Mouse (Mus musculus) hindbrain, embryonic 12.5 days (tissue): ENCODE data around the gene Ano8. TPM values are rescaled to one million over a fixed set of nuclear protein-coding genes. Genes with fewer than 3 reads are reported as not detected.
"Not testable (repeated sequence)": the region's sequence is repeated elsewhere in the genome, so short reads cannot be mapped to it uniquely, and the experiment has no call there.

Experiments used
- ATAC-seq: fragments of 200-750 bp; cut with Nextera tagmentation; 2 replicates; pipeline ENCODE4 v1.8.0; 2017; ENCODE audit warnings: moderate TSS enrichment; ENCODE audit not compliant: low FRiP score
- H3K27ac ChIP-seq: fragments of 300-500 bp; sonication (generic); 2 replicates; pipeline ENCODE4 v1.5.1; 2016; ENCODE audit warnings: mild to moderate bottlenecking
- H3K27me3 ChIP-seq: fragments of 300-500 bp; sonication (generic); 2 replicates; pipeline ENCODE4 v1.6.1; 2016; ENCODE audit warnings: mild to moderate bottlenecking
- H3K36me3 ChIP-seq: fragments of 300-500 bp; sonication (generic); 2 replicates; pipeline ENCODE4 v1.6.1; 2016; ENCODE audit warnings: mild to moderate bottlenecking
- H3K4me1 ChIP-seq: fragments of 300-500 bp; sonication (generic); 2 replicates; pipeline ENCODE4 v1.6.1; 2016
- H3K4me2 ChIP-seq: fragments of 300-500 bp; sonication (generic); replicated peaks from 2 replicates; pipeline ENCODE4 v1.6.1; 2016; ENCODE audit warnings: mild to moderate bottlenecking
- H3K4me3 ChIP-seq: fragments of 300-500 bp; sonication (generic); 2 replicates; pipeline ENCODE4 v1.5.1; 2016; ENCODE audit warnings: mild to moderate bottlenecking
- H3K9ac ChIP-seq: fragments of 300-500 bp; sonication (generic); 2 replicates; pipeline ENCODE4 v1.6.1; 2016; ENCODE audit warnings: mild to moderate bottlenecking, moderate library complexity
- H3K9me3 ChIP-seq: fragments of 300-500 bp; sonication (generic); replicated peaks from 2 replicates; pipeline ENCODE4 v1.6.1; 2016; ENCODE audit warnings: mild to moderate bottlenecking
- WGBS: fragments of 180-500 bp; shearing (Covaris S2); methylation state at CpG from one replicate; pipeline ENCODE4 v1.1.7; 2016; 5-methylcytosine and 5-hydroxymethylcytosine counted together
- polyA plus RNA-seq: library from polyadenylated mRNA; unstranded; fragments of >200 nt; fragmentation: Nextera tagmentation; extraction: Ambion mirVana; gene quantifications from 2 replicates; pipeline ENCODE4 v1.2.1, GENCODE M21; 2016

Gene Ano8
- 18.0 and 19.6 TPM in 2 replicates for polyA plus RNA-seq

DNA sequence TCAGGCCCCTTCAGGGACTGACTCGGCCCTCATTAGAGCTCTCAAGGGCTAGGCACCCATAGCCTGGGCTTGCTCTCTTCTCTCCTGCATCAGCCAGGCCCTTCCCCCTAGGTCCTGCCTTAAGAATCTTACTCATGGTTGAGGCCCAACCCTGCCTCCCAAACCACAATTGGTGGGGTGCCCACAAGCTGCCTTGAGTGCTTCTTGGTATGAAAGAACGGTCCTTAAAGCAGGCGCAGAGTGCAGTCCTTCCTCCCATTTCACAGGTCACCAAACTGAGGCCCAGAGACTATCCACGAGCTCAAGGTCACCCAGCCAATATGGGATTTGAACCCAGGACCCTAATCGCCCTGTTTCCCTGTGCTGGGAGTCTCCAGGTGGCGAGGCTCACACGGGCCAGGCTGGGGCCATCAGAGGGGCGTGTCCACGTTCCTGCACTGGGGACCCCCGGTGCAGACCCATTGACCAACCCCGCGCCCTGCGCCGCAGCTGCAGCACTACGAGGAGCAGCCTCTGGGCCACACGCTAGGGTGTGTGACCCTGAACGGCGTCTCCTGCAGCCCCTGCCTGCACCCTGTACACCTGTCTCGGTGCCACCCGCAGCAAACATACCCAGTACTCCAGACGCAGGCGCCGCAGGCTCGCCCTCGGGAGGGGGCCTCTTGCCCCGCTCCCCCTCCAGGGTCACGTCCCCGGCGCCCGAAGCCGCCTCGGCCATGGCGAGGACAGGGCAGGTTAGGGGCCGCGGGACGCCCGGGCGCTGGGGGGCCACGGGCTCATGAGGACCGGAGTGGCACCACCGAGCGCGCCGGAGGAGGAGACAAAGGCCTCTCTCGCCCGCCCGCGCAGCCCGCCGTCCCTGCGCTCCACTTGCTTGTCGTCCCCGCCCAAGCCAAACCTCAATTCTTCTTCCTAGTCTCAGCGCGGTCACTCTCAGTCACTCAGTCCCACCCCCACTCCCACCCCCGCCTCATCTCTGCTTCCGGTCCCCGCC is at the start of gene Ano8:
Gene Ano8, minus strand, starts transcription at position 822 of the 994 bp plus-strand sequence.
- WGBS: 6% methylated on average over 56 of the region's 58 CpGs
- ATAC-seq: peak; percentile 84
- peak within 1 kb of the TSS; percentile 63 for H3K4me2 ChIP-seq
- H3K4me1 ChIP-seq: peaks cover 44% of the 10 kb centered on the region
- H3K4me3 ChIP-seq: peak within 1 kb of the TSS; percentile 81
- H3K36me3 ChIP-seq: peaks cover 40% of the 10 kb centered on the region
- H3K9ac ChIP-seq: peak within 1 kb of the TSS; percentile 95
- no peaks in the 10 kb centered on the region for H3K9me3 ChIP-seq
- H3K27me3 ChIP-seq: 0 out of 2 replicates have a peak, but pooled peaks cover 6% of the 10 kb centered on the region
- H3K27ac ChIP-seq: peak within 1 kb of the TSS; percentile 90

DNA sequence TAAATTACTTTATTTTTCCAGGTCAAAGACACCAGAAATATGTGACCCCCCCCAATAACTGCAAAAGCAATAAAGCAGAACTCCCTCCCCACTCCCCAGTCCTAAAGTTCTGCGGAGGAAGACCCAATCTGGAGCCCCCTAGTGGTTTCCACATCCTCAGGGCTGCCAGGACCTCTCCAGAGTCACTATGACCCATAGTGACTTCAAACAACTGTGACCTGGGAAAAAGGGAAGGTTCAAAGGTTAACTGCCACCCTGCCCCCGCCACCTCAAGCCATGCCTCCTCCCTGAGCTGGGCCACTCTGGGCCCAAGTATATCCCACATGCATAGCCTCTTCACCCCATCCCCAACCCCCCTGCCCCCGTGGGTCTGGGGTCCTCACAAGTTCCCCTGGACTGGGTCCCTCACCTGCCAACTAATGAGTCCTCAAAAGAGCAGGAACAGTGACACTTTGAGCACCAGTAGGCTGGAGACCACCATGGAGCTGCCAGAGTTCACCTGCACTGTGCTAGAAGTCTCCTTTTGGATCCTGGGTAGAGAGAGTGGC is 48.6 kb upstream of the Ano8 start:
- 35% methylated on average over 3 of the region's 3 CpGs for WGBS
- Histone ChIP-seq H3K27ac (no peak overlapping the region), H3K9ac (no peak overlapping the region), H3K4me3 (no peak overlapping the region), H3K9me3 (no peaks in the 10 kb centered on the region), H3K4me1 (peaks cover 7% of the 10 kb centered on the region; the same call in 1 of the 2 replicates), H3K4me2 (no peak overlapping the region), H3K27me3 (peaks cover 35% of the 10 kb centered on the region), H3K36me3 (no peaks in the 10 kb centered on the region)
- no peak for ATAC-seq

DNA sequence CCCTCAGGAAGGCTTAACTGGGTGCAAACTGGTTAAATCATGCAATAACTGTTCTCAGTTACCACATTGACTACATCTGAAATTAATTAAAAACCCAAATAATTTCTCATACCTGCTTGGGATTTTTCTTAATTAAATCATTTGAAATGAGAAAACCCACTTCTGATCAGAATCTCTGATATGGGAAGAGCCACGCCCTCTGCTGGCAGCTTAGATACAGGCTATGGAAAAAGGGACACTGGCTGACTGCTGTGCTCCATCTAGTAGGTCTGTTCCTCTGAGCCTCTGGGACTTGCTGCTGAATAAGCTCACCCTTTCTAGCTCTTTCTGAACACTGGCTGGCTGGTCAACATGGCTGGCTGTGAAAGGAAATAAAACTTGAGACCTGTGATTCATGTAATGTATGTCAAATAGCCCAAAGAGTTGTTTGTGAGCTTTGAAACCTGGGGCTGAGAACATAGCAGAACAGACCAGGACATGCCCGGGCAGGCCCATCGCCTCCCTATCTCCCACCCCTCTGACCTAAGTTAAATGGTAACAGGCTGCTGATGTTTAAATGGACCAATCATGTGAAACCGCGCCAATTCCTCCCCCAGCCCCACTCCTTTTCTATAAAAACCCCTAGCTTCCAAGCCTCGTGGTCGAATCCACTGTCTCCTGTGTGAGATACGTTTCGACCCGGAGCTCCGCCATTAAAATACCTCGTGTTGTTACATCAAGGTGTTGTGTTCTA is 45.1 kb upstream of the Ano8 start:
- H3K27me3 ChIP-seq: peaks cover 34% of the 10 kb centered on the region
- H3K27ac ChIP-seq, H3K9me3 ChIP-seq, H3K9ac ChIP-seq, H3K4me1 ChIP-seq, H3K4me2 ChIP-seq, ATAC-seq, H3K4me3 ChIP-seq, H3K36me3 ChIP-seq: not testable (repeated sequence)
- 74% methylated on average over 6 of the region's 12 CpGs for WGBS

DNA sequence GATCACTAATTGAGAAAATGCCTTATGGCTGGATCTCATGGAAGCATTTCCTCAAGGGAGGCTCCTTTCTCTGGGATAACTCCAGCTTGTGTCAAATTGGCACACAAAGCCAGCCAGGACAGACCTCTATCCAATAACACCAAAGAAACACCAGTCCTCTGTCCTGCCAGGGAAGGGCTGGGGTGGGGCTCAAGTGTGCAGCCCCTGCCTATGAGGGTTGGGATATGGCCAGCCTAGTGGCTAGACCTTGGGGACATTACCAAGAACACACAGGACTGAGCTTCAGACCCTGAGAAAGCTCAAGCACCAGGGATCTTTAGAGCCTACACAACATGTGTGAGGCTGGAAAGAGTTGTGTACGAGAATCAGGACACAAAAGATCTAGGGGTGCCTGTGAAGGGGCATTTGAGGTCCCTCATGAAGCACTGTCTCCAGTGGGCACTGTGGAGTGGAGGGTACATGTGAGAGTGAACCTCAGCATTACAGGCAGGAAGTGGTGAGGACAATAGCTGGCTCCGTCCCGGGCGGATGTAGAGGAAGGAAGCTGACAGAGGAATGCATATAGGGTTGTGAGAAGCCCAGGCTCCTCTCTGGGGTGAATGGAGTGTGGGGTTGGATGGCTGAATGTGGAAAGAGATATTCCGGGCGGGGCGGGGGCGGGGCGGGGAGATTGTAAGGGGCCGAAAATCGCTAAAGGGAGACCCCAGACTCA is 42.8 kb upstream of the Ano8 start:
- peaks cover 53% of the 10 kb centered on the region for H3K27me3 ChIP-seq

DNA sequence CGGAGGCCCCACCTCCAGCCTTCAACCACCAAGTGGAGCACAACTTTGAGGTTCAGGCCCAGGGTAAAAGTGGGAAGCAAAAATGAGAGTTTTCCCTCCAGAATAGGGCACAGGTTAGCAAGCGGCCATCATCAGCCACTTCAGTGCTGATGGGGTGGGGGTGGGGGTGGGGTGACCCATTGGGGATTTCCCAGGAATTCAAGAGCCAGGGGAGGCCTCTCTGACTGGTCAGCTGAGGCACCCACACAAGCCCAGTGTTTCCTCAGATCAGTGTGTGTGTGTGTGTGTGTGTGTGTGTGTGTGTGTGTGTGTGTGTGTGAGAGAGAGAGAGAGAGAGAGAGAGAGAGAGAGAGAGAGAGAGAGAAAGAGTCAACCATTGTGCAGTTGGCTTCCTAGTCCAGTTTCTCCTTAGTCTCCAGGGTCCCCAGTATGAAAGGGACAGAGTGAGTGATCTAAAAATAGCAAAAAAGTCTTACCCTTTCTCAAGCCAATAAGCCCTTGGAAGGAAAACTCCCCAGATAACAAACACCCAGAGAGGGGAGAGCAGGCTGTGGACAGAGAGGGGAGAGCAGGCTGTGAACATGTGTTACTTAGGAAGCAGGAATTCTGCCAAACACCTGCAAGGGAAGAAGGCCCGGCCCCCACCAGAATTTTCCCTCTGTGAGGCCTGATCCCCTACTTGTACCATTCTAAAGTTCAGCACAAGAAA is 41.6 kb upstream of the Ano8 start:
- H3K27ac ChIP-seq: no peak overlapping the region

More for the DNA sequence above, 42.8 kb upstream of the Ano8 start:
- H3K4me3 ChIP-seq: no peak overlapping the region
- no peaks in the 10 kb centered on the region for H3K9me3 ChIP-seq
- 82% methylated on average over 11 of the region's 11 CpGs for WGBS
- H3K9ac ChIP-seq: no peak overlapping the region
- ATAC-seq: no peak
- no peaks in the 10 kb centered on the region for H3K36me3 ChIP-seq
- peaks cover 16% of the 10 kb centered on the region for H3K4me1 ChIP-seq
- no peak overlapping the region for H3K4me2 ChIP-seq
- H3K27ac ChIP-seq: no peak overlapping the region

DNA sequence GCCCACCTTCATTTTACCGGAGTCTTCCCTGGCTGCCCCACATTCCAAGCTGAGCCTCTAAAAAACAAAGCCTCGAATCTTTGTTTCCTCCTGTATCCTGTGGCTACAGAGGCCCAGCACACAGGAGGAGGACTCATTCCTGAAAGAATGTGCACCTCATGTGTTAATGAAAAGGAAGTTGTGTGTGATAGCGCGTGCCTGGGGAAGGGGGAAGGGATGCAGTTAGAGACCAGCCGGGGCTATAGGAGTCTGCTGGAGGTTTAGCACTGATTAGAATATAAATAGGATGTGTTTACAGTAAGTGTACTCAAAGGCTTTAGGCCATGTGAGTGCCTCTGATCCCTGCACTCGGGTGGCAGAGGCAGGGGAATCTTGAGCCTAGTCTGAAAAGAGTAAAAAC is 40.5 kb upstream of the Ano8 start:
- 1% methylated on average over 6 of the region's 6 CpGs for WGBS
- Histone ChIP-seq H3K4me2 (no peak overlapping the region), H3K4me3 (no peak overlapping the region), H3K9me3 (no peaks in the 10 kb centered on the region), H3K36me3 (no peaks in the 10 kb centered on the region), H3K27ac (no peak overlapping the region), H3K27me3 (peaks cover 56% of the 10 kb centered on the region), H3K9ac (no peak overlapping the region), H3K4me1 (peaks cover 18% of the 10 kb centered on the region)
- no peak for ATAC-seq

More for the DNA sequence above, 41.6 kb upstream of the Ano8 start:
- H3K27me3 ChIP-seq: peaks cover 56% of the 10 kb centered on the region
- WGBS: 29% methylated on average over 3 of the region's 3 CpGs
- H3K4me1 ChIP-seq: peaks cover 16% of the 10 kb centered on the region
- H3K36me3 ChIP-seq: no peaks in the 10 kb centered on the region
- no peaks in the 10 kb centered on the region for H3K9me3 ChIP-seq
- ATAC-seq: no peak
- no peak overlapping the region for H3K4me3 ChIP-seq
- H3K4me2 ChIP-seq: no peak overlapping the region
- H3K9ac ChIP-seq: no peak overlapping the region

DNA sequence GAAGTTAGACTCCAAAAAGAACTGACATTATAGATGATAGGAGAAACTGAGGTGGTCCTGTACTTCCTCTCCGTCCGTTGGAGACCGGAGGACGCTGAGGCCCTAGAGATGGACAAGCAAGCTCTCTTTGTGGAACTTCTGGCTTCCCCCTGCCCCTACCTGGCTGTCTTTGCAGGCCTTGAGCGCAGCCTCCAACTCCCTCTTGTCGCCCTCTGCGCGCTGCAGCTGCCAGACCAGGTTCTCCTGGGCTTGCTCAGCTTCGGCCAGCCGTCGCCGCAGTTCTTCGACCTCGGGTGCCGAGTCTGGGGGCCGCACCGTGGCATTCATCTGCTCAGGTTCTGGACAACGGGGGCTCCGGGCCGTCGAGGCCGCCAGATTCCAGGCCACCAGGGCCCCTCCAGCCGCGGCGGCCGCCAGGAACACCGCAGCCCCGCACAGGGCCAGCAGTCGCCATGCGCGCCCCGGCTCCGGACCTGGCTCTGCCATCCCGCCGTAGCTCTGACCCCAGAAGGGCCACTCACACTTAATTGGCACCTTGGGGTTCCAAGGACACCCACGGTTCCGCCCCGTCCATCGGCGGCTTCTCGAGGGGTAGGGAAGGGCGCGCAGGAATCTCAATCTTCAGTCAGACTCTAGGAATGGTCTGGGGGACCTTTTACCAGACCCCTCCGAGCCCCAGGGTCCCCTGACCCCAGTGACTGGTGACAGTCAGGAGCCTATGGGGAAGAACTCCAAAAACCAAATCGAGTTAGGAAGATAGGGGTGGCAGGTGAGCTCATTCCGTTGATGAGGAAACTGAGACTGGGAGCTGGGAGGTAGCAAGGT is 39.7 kb upstream of the Ano8 start, which contains the start of gene Ccdc194:
Gene Ccdc194, minus strand, starts transcription at position 486 of the 825 bp plus-strand sequence.
- ATAC-seq: no peak
- Histone ChIP-seq H3K36me3 (no peaks in the 10 kb centered on the region), H3K9me3 (no peaks in the 10 kb centered on the region), H3K4me2 (peak within 1 kb of the TSS; percentile 22; the same call in 1 of the 2 replicates), H3K27ac (no peak within 1 kb of the TSS), H3K9ac (no peak within 1 kb of the TSS), H3K4me3 (peak within 1 kb of the TSS; percentile 12; the same call in 1 of the 2 replicates), H3K4me1 (peaks cover 18% of the 10 kb centered on the region), H3K27me3 (peaks cover 56% of the 10 kb centered on the region)
- WGBS: 4% methylated on average over 46 of the region's 46 CpGs

DNA sequence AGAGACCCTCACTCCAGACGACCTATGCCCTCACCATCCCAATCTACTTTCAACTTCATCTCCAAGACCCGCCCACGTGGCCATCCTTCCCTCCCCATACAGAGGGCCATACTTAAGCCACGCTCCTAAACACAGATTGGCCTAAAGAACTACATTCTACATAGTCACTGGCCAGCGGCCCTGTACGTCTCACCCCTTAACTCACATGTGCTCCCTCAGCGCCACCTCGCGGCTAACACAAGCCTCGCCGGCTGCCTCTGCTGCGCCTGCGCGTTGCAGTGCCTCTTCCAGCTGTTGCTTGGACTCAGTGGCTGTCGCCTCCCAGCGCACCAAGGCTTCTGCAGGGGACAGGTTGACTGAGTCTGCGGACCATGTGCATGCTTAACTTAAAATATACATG is 35.9 kb upstream of the Ano8 start:
- H3K9ac ChIP-seq: no peak overlapping the region
- H3K9me3 ChIP-seq: no peaks in the 10 kb centered on the region
- peak; percentile 65 for ATAC-seq
- peaks cover 36% of the 10 kb centered on the region for H3K27me3 ChIP-seq
- no peak overlapping the region for H3K4me3 ChIP-seq
- no peak overlapping the region for H3K27ac ChIP-seq
- H3K4me2 ChIP-seq: no peak overlapping the region
- no peaks in the 10 kb centered on the region for H3K36me3 ChIP-seq
- WGBS: 6% methylated on average over 17 of the region's 17 CpGs
- H3K4me1 ChIP-seq: peaks cover 23% of the 10 kb centered on the region

DNA sequence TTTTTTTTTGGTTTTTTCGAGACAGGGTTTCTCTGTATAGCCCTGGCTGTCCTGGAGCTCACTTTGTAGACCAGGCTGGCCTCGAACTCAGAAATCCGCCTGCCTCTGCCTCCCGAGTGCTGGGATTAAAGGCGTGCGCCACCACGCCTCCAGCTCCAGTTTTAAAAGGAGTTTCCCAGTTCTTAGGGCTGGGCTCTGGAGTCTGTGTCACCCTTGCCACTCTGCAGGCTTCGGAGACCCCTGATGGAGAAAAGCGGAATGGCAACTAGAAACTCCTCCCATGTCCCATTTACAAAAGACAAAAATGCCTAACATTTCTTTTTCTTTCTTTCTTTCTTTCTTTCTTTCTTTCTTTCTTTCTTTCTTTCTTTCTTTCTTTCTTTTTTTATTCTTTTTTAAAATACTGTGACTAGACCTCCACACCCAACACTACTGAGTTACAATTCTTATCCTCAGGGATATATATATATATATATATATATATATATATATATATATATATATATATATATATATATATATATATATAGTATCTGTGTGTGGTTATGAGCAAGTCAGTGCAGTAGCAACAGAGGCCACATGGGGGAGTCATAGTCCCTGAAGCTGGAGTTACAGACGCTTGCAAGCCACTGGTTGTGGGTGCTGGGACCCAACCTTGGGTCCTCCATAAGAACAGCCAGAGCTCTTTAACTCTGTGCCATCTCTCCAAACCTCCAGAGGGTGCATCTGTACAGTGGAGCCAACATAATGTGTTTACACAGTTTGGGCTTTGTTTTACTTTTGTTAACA is 33.5 kb upstream of the Ano8 start:
- Histone ChIP-seq H3K27me3 (peaks cover 12% of the 10 kb centered on the region), H3K4me1 (peaks cover 11% of the 10 kb centered on the region)
- not testable (repeated sequence) for H3K27ac ChIP-seq, ATAC-seq, H3K36me3 ChIP-seq, H3K9me3 ChIP-seq, H3K9ac ChIP-seq, H3K4me3 ChIP-seq, H3K4me2 ChIP-seq
- WGBS: 48% methylated on average over 8 of the region's 10 CpGs

DNA sequence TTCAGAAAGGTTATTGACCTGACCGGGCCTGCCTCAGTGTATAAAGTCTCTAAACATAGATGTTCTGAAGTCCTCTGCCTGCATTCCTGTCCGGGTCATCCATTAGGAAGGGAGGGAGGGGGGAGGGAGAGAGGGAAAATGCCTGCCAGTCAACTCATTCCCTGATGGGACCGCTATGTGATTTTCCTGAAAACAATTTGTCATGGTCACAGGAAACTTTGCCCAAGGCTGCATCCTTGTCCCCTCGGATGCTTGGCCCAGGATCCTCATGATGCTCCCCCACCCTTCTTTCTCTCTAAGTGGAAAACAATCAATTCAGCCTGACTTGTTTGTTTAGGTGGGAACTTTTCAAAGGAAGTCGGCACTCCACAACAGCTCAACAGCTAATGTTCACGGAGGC is 31.0 kb upstream of the Ano8 start:
- H3K9me3 ChIP-seq: no peaks in the 10 kb centered on the region
- H3K4me3 ChIP-seq: no peak overlapping the region
- H3K4me1 ChIP-seq: peaks cover 11% of the 10 kb centered on the region
- no peak for ATAC-seq
- no peak overlapping the region for H3K4me2 ChIP-seq
- H3K27ac ChIP-seq: no peak overlapping the region
- peaks cover 2% of the 10 kb centered on the region; the same call in 1 of the 2 replicates for H3K27me3 ChIP-seq
- no peaks in the 10 kb centered on the region for H3K36me3 ChIP-seq
- WGBS: 9% methylated on average over 6 of the region's 6 CpGs
- no peak overlapping the region for H3K9ac ChIP-seq
